Mouse (Mus musculus) T-helper 2 cell (primary cell): ENCODE measurements around the gene Gm5089.

Experiments
- in situ Hi-C: fragments of 300-600 bp; cut with MboI, MseI; formaldehyde crosslinking; loops from one replicate; pipeline ENCODE4 v1.15.1; 2025; ENCODE audit warnings: high pct_unique_total_duplicates

Gm5089 gene

DNA sequence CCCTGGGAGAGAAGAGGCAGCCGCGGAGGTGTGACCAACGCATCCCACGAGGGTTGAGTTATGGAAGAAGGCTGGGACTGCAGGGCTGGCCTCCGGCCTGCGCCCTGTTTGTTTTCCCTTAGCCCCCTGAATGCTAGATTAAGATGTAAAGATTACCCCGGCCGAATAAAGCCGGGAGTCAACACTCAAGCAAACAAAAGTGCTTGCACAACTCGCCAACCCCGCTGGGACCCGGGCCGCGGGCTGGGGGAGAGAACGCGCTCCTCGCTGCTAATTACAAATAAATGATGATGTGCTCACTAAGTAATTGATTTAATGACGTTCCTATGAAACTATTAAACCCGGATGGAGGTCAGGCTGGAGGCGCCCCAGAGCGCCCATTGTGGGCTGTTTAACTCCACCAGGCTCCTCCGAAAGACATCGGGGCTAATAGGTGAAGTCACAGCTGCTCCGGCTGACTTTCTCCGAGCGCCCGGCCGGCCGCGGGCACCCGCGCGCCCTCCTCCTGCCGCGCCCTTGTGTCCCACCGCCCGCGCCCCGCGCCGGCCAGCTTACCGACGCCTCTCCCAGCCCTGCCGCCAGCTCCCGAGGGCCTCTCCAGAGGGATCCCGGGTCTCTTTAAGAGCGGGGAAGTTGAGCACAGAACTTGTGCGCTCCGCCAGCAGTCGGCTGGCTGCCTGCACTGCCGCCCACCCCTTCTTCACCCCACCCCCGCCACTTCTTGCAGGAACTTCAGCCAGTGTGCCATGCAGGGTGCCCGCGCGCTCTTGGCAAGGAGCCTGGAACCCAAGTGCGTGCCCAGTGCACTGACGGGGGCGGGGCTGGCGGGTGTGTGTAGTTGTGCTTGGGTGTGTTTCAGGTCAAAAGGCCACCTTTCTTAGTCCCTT is at the start of gene Gm5089:
Gene Gm5089, minus strand, starts transcription at position 620 of the 887 bp plus-strand sequence.
- in situ Hi-C loops: no loop called here

DNA sequence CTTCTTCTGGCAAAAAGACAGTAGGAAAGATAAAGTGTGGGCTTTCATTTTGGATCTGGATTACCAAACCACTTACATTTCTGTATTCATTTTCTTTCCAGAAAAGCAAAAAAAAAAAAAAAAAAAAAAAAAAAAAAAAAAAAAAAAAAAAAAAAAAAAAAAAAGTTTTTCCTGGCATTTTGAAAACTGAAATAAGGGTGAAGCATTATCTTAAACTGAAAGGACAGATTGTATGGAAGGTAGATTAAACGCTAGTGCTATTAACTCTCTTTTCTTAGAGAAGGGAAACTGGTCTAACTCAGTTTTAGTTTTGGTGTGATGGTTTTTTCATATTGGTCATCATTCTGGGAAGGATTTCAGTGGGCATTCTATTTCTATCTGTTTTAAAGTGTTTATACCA is 41.1 kb upstream of the Gm5089 start:
- in situ Hi-C loops: loop anchor here (10.0 kb wide), 1 partner anchor 383 kb away; no protein-coding TSS in a partner anchor

DNA sequence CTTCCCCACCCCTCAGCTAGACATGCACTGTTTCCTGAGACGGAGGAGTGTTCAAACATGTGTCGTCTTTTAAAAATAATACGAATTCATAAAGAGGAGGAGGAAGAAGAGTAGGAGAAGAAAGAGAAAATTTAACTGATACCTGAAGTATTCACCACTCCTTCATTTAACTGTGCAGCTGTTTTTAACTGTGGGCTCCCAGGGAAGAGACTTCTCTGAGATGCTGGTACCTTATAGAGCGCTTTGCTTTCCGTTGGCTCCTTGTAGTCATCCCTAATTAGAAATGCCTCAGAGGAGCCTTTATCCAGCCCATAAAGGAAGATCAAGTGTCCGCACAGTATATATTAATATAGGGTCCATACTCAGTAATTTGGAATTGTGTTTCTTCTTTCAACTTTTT is 40.6 kb upstream of the Gm5089 start:
- in situ Hi-C loops: loop anchor here (10.0 kb wide), 1 partner anchor 383 kb away; no protein-coding TSS in a partner anchor

DNA sequence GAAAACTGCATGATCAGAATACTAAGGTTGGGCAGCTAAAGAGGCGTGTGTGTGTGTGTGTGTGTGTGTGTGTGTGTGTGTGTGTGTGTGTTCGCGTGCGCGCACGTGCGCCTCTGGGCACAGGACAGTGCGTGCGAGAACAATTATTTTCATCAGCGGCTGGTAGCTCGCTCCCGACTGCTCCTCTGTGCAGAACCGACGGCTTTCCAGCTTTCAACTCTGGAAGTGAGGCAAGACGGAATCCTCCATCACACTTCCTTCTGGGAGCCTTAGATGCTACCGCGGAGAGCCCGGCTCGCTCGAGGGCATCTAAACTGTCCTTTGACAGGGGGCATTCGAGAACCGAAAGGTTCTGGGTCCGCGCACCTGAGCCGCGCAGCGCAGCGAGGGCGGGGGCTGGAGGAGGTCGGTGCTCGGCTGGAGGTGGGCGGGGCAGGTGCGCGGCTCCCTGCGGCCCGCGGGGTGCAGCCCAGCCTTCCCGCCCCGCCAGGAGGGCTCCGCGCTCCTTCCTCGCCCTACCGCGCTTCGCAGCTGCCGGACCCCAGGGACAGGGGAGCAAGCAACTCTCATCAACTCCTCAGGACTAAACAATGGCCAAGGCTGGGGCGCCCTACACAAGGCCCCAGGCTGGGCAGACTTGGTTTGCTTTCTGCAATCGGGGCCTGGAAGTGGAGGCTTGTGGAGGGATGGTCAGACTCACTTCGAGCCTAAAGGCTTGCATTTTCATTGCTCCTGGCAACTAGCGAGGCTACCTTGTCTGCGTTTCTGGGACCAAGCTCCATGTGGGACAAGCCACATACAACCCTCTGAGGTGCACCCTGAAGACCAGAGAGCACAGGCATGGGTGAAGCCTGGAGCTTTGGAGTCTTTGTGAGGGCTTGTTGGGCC is 39.8 kb upstream of the Gm5089 start, which contains the start of gene Gm10837:
Gene Gm10837, plus strand, starts transcription at position 146 of the 888 bp plus-strand sequence.
- in situ Hi-C loops: loop anchor here (10.0 kb wide), 1 partner anchor 384 kb away; no protein-coding TSS in a partner anchor

DNA sequence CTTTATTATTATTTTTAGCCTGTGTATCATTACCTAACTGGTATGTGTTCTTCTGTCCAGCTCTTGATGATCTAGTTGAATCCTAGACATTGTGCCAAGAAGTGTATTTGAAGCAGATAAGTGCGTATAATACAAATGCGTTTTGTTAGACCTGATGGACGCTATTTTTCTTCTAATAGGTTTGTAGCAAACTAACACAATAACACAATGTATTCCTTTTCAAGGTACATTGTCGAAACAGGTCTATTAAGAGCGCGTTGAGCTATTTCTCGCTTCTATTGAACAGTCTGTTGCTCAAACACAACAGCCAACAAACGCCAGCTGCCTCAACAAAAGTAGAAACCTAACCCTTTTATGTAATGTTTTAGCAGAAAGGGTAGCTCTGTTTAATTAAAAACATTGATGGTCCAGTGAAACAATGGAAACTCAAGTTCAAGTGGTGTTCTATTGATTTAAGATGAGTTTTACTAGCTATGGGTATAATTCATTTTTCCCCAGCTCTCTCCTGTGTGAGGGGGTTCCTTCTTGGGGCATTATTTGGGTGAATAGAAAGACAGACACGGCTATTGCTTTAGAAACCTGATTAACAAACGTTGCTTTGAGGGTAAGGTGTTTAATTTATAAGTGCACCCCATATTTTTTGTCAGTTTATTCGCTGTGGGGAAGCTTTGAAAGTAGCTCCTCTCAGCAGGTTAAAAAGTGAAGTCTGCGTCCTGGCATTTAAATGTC is 38.9 kb upstream of the Gm5089 start:
- in situ Hi-C loops: loop anchor here (10.0 kb wide), 1 partner anchor 385 kb away; no protein-coding TSS in a partner anchor

DNA sequence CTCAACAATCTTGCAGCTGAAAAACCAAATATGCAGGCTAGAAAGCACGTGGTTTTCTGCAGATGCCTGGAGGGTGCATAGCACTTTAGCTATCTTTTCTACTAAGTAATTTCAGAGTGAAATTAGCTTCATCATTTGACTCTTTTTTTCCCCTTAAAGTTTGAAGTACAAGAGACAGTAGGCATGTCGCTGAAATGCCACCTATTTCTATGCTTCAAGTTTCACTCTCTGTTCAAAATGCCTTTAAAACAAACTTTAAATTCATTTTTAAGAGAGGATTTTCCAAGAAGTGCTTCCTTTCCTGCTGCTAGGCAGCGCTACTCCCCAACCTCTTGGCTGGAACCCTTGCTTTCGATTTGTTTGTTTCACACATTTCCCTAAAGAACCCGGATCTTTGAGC is 38.1 kb upstream of the Gm5089 start:
- in situ Hi-C loops: no loop called here

DNA sequence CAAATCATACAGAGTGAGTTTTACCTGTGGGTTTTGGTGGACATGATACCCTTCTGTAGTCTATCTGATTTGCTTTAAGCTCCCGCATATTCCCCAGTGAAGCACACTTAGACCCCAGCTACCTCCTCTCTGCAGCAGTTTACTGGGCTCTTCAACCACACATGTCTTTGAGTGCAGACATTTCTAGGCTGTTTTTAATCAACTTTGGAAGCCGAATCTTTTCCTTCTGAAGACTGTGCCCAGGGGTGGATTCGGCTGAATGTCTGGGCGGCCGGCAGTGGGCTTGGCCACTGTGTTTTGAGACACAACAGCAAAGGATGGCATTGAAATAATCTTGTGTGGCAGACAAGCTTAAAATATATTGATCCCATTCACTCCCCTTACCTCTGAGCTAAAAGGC is 36.5 kb upstream of the Gm5089 start:
- in situ Hi-C loops: no loop called here

DNA sequence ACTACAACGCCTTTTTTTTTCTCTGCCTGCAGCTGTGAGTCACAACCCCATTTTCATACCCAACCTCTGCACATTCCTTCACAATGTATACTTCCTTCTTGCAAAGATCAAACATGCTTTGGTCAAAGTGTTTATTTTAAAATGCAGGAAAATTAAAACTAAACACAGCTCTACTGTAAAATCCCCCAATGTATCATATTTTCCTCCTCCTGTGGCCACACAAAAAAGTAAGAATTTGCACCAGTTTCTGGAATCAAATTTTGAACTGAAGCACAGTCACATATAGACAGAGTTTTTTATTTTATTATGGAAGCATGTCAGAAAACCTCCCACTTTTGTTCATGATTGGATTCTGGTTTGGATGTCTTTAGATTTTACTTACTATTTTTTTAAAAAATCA is 35.7 kb upstream of the Gm5089 start:
- in situ Hi-C loops: no loop called here

DNA sequence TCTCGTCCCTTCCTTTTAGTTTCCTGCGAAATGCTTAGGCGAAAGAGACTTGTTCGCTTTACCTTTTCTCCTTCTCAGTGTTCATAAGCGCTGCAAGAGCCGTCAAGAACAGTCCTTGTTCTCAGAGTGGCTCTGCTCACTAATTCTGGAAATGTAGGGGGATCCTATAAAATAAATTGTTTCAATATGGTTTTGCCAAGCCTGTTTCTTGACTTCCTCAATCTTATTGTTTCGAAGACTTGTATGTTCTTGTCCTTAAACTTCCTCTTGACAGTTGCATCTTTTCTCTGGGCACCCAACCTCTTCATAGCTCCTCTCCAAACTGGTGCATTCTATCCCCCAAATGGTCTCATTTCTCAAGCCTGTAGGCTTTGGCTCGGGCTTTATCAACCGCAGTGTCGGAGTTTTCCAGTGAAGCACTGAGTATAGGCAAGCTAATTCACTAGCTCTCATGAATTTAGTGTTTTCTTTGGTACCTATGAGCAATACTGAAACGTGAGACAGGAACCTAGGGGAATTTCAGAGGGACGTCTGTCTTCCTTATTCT is 34.8 kb upstream of the Gm5089 start:
- in situ Hi-C loops: no loop called here

DNA sequence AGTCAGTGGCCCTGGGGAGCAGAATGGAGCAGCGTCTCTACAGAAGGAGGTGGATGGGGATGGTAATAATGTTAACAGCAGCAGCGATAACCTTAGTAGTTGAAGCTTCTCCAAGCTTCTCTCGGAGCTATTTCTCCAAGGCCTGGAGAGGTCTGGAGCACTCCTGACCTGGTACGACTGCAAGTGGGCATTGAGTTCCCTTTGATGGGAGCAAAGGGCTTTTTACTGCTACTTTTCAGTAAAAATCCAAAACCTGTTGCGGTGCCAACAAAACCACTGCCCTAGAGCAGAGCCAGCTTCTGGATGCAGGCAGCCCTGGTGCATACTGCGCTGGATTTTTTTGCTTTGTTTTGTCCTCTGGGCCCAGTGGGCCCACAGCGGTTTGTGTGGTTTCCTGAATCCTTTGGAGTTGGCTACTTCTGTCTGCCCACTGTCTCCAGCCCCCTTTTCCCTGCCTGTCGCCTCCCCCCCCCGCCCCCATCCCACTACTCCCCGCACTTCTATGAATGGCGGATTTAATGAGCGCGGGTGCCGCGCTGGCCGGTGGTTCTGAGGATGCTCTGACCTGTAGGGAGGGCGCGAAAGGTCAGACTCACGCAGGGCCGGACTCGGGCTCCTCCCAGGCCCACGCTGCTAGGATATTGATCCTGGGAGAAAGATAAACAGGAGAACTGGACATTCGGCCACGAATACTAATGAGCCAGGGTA is 34.1 kb upstream of the Gm5089 start:
- in situ Hi-C loops: no loop called here

DNA sequence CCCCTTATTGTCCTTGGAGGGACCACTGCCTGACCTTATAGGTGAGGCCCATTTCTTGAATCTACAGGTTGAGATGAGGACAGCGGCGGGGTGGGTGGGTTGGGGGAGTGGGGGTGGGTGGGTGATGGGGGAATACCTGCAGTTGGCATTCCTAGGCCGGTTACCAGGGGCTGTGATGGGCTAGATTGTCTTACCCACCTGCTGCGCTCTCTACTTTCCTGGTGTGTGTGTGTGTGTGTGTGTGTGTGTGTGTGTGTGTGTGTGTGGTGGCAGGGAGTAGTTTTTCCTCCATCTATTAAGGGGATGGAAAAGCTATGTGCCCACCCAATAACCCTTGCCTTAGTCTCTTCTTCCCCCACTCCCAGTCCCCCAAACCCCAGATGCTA is 33.5 kb upstream of the Gm5089 start:
- in situ Hi-C loops: no loop called here

DNA sequence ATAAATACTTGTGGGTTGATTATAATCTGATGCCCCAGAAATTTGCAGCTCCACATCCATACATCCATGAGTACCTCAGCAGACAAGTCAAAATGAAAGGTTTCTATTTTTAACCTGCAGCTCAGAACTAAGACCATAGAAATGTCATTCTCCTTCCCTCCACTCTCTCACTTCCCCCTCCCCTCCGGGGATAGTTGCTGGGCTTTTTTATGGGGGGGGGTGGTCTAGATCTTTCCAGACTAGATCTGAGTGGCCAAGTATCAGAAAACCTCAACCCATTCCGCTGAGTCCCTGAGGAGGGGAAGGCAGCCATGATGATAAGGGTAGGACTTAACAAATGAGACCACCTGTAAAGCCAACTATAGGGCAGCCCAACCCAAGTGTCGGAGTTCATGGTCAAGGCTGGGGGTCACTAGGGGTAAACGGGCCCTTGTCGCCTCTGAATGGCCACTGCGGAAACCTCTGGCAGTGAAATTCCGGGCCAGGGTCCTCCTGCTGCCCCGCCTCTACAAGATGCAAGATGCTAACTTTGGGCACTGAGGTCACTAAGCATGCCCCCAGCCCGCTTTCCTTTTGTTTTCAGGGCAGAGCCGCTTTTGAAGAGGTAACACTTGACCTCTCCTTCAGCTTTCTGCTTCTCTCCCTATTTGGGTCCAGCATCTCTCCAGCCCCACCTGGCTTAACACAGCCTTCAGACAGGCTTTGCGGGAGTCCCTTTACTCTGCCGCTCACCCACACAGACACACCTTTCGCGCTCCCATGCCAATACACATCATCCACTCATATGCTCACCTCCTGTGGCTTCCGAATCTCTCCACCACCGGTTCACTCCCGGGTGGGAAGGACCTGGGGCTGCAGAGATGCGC is 32.9 kb upstream of the Gm5089 start:
- in situ Hi-C loops: no loop called here

DNA sequence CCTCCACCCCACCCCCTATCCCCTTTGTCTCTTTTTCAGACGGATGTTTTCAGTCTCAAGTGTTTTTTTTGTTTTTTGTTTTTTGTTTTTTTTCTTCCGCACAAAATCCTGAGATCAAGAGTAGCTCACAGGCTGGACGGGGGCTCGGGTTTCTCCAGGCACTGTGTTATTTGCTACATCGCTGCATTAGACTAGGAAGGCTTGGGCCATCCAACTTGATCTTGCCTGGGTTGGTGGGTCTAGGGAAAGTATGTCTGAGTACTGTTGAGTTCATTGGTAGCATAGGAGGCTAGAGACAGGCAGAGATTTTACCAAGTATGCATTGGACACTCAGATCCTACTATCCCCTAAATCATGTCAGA is 32.1 kb upstream of the Gm5089 start:
- in situ Hi-C loops: no loop called here

DNA sequence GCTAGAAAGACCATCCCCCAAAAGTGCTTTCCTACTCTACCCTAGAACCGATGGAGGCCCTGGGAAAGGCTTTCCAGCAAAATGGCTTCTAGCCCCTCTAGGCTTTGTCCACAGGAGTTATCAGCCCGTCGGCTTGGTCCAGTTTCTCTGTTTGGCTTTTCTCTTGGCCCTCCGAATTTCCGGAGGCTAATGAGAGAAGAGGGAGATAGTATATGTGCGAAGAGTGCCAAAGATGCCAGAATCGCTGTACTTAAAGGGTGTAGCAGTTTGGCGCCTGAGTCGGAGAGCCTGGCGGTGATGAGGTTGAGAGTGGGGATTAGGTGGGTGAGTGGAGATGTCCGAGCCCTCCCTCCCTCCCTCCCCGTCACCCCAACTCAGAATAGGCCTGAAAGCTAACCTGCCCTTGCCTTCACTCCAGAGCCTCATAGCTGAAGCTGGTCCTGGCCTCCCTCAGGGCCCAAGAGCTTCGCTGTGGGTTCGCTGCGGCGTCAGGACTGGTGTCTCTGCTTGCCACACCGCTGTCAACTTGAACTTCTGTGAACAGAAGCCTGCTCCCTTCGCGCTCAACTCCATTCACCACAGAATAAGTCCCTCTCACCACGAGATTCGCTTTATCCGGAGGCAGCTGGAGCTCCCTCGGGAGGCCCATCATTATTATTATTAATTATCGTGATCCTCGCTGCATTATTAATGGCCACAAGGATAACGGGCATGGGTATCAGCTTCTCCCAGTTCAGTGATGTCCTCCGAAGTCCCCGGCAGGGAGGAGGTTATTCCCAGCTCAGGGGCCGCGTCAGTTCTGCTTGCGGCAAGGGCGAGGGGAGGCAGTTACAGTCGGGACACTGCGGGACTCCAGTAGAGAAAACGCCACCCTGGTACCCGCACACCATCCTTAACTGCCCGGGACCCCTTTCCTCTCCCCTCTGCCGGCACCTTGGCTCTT is 31.4 kb upstream of the Gm5089 start:
- in situ Hi-C loops: no loop called here

DNA sequence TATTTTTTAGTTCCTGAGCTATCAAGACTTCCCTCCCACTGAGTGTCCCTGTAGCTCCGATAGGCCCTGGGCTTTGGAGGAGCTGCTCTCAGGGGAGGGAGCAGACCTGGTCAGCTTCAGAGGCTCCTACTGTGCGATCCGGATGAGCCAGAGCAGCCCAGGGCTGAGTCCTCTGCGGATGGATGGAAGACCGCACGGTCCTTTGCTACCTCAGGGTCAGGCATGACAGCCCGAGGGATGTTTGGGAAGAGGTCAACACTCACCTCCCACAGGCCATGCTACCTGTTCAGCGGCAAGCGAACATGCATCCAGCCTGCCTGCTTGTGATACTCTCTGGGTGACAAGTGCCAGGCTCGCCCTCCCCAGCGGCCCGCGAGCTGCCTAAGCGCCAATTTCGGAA is 30.3 kb upstream of the Gm5089 start:
- in situ Hi-C loops: no loop called here

DNA sequence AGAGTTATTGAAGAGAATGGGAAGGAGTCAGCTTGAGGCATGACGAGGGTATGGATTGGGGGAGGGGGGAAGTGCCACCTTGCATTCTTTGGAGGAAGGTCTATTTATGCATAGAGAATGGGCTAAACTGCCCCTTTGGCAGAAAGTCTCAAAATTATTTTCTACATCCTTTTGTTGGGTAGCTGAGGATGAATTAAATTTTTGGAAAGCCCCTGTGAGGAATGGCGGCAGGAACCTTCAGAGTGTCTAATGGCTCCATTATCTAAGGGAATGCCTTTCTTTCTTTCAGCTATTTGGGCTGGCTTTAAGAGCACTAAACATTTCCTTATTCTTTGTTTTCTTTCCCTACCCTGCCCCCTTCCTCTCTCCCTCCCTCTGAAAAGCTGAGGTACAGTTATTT is 29.4 kb upstream of the Gm5089 start:
- in situ Hi-C loops: no loop called here

DNA sequence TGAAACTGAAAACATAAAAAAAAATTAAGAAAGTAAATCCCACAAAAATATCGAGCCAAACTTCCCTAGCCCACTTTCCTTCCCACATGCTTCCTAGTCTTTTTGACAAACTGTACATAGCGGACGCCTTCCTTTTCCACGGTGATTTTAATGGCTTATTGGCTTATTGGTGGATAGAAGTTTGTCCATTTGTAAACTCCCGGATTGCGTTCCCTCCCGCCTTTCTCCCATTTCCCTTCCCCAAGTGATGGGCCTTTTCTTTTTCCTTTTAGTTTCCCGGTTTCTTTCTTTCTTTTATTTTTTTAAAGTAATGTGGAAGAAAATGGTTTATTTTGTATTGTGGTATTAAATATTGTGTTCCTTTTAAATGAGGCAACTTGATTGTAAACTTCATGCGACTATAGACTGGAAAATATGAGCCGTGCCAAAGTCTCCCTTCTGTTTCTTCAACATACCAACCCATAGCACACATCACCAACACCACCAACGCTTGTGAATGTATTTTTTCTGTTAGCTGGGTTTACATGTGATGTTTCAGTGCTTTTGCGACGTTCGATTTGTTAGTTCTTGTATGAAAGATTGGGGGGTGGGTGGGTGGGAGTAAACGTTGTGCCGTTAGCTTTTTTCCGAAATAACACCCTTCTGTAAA is 28.7 kb upstream of the Gm5089 start:
- in situ Hi-C loops: loop anchor here (10.0 kb wide), 1 partner anchor 255 kb away; no protein-coding TSS in a partner anchor

DNA sequence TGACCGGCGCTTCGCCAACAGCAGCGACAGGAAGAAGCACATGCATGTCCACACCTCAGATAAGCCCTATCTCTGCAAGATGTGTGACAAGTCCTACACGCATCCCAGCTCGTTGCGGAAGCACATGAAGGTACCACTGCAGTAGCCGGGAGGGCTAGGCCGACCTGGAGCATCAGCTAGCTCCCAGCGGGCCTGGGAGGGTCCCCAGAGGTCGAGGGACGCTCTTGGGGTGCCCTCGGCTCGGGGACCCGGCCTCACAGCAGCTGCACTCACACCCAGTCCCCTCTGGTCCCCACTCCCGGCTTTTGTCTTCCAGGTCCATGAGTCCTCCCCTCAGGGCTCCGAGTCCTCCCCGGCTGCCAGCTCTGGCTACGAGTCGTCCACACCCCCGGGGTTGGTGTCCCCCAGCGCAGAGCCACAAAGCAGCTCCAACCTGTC is 27.7 kb upstream of the Gm5089 start:
- in situ Hi-C loops: loop anchor here (10.0 kb wide), 1 partner anchor 254 kb away; no protein-coding TSS in a partner anchor
